Mouse (Mus musculus): ENCODE results near the gene Bcl2a1b. TPM values are rescaled to one million over a fixed set of nuclear protein-coding genes. Genes with fewer than 3 reads are reported as not detected.
"Not testable (repeated sequence)": the region's sequence is repeated elsewhere in the genome, so short reads cannot be mapped to it uniquely, and the experiment has no call there.

The Bcl2a1b gene
- total and polyA plus RNA-seq, 3 experiments: not detected

DNA sequence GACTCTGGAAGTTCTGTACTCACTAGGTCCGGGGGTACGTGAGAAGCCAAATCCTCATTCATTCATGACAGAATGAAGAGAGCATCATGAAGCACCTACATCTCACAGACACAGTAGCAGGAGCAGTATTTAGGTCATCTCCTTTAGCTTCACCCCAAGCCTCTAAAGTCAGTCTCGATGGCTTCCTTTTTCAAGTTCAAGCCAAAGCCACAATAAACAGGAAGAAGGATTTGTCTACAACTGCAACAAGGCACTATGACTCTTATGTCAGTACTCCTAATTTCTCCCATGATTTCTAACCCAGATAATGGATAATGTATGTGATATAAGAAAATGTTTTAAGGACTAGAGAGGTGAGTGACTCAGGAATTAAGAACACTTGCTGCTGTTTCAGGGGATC lies 660 bp upstream of the Bcl2a1b start:
- H3K79me2 ChIP-seq (ENCODE audit: control insufficient read depth, insufficient read depth, low read length, poor library complexity); H3K36me3 ChIP-seq (ENCODE audit: control insufficient read depth in 1 of 2, insufficient read depth in 2 of 2, low read length in 2 of 2); H3K4me1 ChIP-seq (ENCODE audit: control insufficient read depth in 1 of 2, insufficient read depth in 2 of 2, low read length in 2 of 2); H3K9me3 ChIP-seq (replicated peaks; ENCODE audit: insufficient read depth, low read length); DNase-seq (ENCODE audit: low read depth, low spot score); H3K4me3 ChIP-seq (ENCODE audit: control insufficient read depth in 1 of 2, insufficient read depth in 1 of 2, low read depth in 2 of 2, low read length in 2 of 2); H3K27me3 ChIP-seq (ENCODE audit: control insufficient read depth in 1 of 2, insufficient read depth in 2 of 2, low read length in 2 of 2); H3K9ac ChIP-seq (ENCODE audit: control insufficient read depth, low read depth, low read length, poor library complexity, severe bottlenecking); H3K27ac ChIP-seq (ENCODE audit: control insufficient read depth, low read depth, low read length): not testable (repeated sequence)

DNA sequence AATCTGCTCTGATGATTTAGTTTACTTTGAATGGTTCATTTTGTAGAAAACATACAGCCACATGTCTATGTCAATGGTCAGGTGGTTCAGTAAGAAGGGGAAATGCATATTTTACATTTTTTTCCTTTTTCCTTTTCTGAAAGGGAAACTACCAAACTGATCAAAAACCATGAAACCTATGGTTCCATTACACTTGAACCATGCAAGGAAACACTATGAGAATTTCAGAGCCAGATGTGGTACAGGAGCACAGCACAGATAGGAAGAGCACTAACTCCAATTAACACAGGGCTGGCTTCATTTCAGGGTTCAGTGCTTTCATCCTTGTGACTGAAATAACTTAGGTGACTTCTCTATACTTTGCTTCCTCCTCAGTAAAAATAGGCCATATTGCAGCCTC lies 3.2 kb downstream of the Bcl2a1b start:
- not testable (repeated sequence) for H3K9ac ChIP-seq (ENCODE audit: control insufficient read depth, low read depth, low read length, poor library complexity, severe bottlenecking); H3K4me1 ChIP-seq (ENCODE audit: control insufficient read depth in 1 of 2, insufficient read depth in 2 of 2, low read length in 2 of 2); H3K9me3 ChIP-seq (replicated peaks; ENCODE audit: insufficient read depth, low read length); DNase-seq (ENCODE audit: low read depth, low spot score); H3K27ac ChIP-seq (ENCODE audit: control insufficient read depth, low read depth, low read length); H3K4me3 ChIP-seq (ENCODE audit: control insufficient read depth in 1 of 2, insufficient read depth in 1 of 2, low read depth in 2 of 2, low read length in 2 of 2); H3K27me3 ChIP-seq (ENCODE audit: control insufficient read depth in 1 of 2, insufficient read depth in 2 of 2, low read length in 2 of 2); H3K79me2 ChIP-seq (ENCODE audit: control insufficient read depth, insufficient read depth, low read length, poor library complexity); H3K36me3 ChIP-seq (ENCODE audit: control insufficient read depth in 1 of 2, insufficient read depth in 2 of 2, low read length in 2 of 2)

DNA sequence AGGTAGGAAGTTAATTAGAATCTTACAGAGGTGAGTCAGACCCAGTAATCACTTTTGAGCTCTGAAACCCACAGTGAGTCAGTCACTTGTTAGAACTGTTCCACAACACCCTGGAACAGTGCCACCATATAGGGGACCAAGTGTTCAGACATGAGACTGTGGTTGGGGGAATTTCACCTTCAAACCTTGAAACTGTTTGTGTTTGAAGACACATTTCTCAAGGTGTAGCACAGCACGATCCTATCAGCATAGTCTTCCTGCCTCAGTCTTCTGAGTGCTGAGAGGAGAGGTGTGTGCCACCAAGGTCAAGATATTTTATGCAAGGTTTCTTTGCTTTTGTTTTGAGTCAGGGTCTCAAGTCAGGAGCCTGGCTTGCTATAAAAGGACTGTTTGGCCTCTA lies 9.9 kb downstream of the Bcl2a1b start:
- not testable (repeated sequence) for H3K9me3 ChIP-seq (replicated peaks; ENCODE audit: insufficient read depth, low read length); H3K36me3 ChIP-seq (ENCODE audit: control insufficient read depth in 1 of 2, insufficient read depth in 2 of 2, low read length in 2 of 2); DNase-seq (ENCODE audit: low read depth, low spot score); H3K27ac ChIP-seq (ENCODE audit: control insufficient read depth, low read depth, low read length); H3K4me1 ChIP-seq (ENCODE audit: control insufficient read depth in 1 of 2, insufficient read depth in 2 of 2, low read length in 2 of 2); H3K79me2 ChIP-seq (ENCODE audit: control insufficient read depth, insufficient read depth, low read length, poor library complexity); H3K9ac ChIP-seq (ENCODE audit: control insufficient read depth, low read depth, low read length, poor library complexity, severe bottlenecking); H3K27me3 ChIP-seq (ENCODE audit: control insufficient read depth in 1 of 2, insufficient read depth in 2 of 2, low read length in 2 of 2); H3K4me3 ChIP-seq (ENCODE audit: control insufficient read depth in 1 of 2, insufficient read depth in 1 of 2, low read depth in 2 of 2, low read length in 2 of 2)

- H3K9ac ChIP-seq (ENCODE audit: control insufficient read depth, low read depth, low read length, poor library complexity, severe bottlenecking): peak within 1 kb of the TSS; percentile 73
- H3K36me3 ChIP-seq (ENCODE audit: control insufficient read depth in 1 of 2, insufficient read depth in 2 of 2, low read length in 2 of 2); H3K27me3 ChIP-seq (ENCODE audit: control insufficient read depth in 1 of 2, insufficient read depth in 2 of 2, low read length in 2 of 2); H3K9me3 ChIP-seq (replicated peaks; ENCODE audit: insufficient read depth, low read length); H3K79me2 ChIP-seq (ENCODE audit: control insufficient read depth, insufficient read depth, low read length, poor library complexity); H3K4me1 ChIP-seq (ENCODE audit: control insufficient read depth in 1 of 2, insufficient read depth in 2 of 2, low read length in 2 of 2): not testable (repeated sequence)
- H3K27ac ChIP-seq (ENCODE audit: control insufficient read depth, low read depth, low read length): peak within 1 kb of the TSS; percentile 84
- H3K4me3 ChIP-seq (ENCODE audit: control insufficient read depth in 1 of 2, insufficient read depth in 1 of 2, low read depth in 2 of 2, low read length in 2 of 2): peak within 1 kb of the TSS; percentile 64 to 84
- TF ChIP-seq SMC3 (IDR thresholded peaks at IDR 0.05; ENCODE audit: low read depth, low read length) (0 out of 2 replicates have a peak, but pooled peaks have one; percentile 20), CTCF (IDR thresholded peaks at IDR 0.05 in 2 of 3, conservative IDR thresholded peaks at IDR 0.05 in 1 of 3; ENCODE audit: control insufficient read depth in 1 of 3, insufficient read depth in 1 of 3, low read depth in 2 of 3, low read length in 3 of 3, poor library complexity in 1 of 3, severe bottlenecking in 1 of 3) (peak in 1 of 3 experiments; percentile 11; a peak in 1 of 6 replicates)
- peak; percentile 10 for DNase-seq (ENCODE audit: low read depth, low spot score)
These were observed 11.5 kb downstream of the Bcl2a1b start, which contains the start of gene Mthfs for GRCm38 (mm10) chr9:89210353-89211064. TSS of gene Mthfs (plus strand) at chr9:89210676.
